Mouse (Mus musculus) ES-Bruce4 (cell line): Measurements from ENCODE around the gene Anks1b.

Source experiments
- CTCF ChIP-seq: IDR thresholded peaks from one replicate; pipeline ENCODE4 v1.8.1; 2011; ENCODE audit warnings: low read depth, low read length
- EP300 ChIP-seq: IDR thresholded peaks from 2 replicates; pipeline ENCODE4 v1.6.1; 2011; ENCODE audit warnings: low read depth, low read length; ENCODE audit not compliant: insufficient read depth
- POLR2A ChIP-seq: IDR thresholded peaks from one replicate; pipeline ENCODE4 v1.8.1; 2011; ENCODE audit warnings: low read length; ENCODE audit not compliant: insufficient read depth

DNA sequence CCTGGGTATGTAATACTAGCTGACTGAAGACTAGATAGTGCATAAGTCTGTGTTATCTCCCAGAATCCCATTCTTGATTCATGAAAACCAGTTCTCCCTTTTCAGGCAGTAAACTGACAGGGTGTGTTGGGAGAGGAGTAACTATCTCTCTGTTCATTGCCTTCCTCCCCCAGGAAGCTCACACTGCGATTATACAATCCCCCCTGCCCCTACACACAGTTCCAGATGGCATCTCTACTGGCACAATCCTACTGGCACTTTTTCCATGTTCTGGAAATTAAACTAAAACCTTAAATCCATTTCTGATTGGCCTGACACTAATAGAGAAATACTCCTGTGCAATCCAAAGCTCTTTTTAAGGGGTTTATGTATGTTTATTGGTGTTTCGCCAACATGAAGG, 951.4 kb downstream of the Anks1b start:
- TF ChIP-seq CTCF (no peak), POLR2A (no peak), EP300 (no peak)
